Mouse (Mus musculus) limb, embryonic 14.5 days (tissue): ENCODE results near the gene Adap1. TPM values are rescaled to one million over a fixed set of nuclear protein-coding genes. Genes with fewer than 3 reads are reported as not detected.

Experiments
- ATAC-seq: fragments of 200-750 bp; cut with Nextera tagmentation; 2 replicates; pipeline ENCODE4 v1.8.0; 2017; ENCODE audit warnings: low read depth, moderate number of reproducible peaks, moderate TSS enrichment; ENCODE audit not compliant: low FRiP score
- DNase-seq: peaks from one replicate; pipeline ENCODE4 v3.0.0-alpha.2; 2015; ENCODE audit warnings: low spot score
- H3K27ac ChIP-seq: fragments of 300-500 bp; sonication (generic); replicated peaks from 2 replicates; pipeline ENCODE4 v1.5.1; 2014; ENCODE audit warnings: low read depth, mild to moderate bottlenecking, low read length, moderate library complexity, mixed read lengths
- H3K27me3 ChIP-seq: fragments of 300-500 bp; sonication (generic); 2 replicates; pipeline ENCODE4 v1.6.1; 2014; ENCODE audit warnings: low read length, mixed read lengths; ENCODE audit not compliant: control insufficient read depth, insufficient read depth
- H3K36me3 ChIP-seq: fragments of 300-500 bp; sonication (generic); 2 replicates; pipeline ENCODE4 v1.6.1; 2014; ENCODE audit warnings: mild to moderate bottlenecking, low read length, moderate library complexity, mixed read lengths; ENCODE audit not compliant: control insufficient read depth, insufficient read depth
- H3K4me1 ChIP-seq: fragments of 300-500 bp; sonication (generic); 2 replicates; pipeline ENCODE4 v1.6.1; 2014; ENCODE audit warnings: antibody characterized with exemption, low read length, mixed read lengths; ENCODE audit not compliant: control insufficient read depth, insufficient read depth
- H3K4me2 ChIP-seq: fragments of 300-500 bp; sonication (generic); replicated peaks from 2 replicates; pipeline ENCODE4 v1.6.1; 2014; ENCODE audit warnings: low read depth, mild to moderate bottlenecking, low read length, moderate library complexity; ENCODE audit not compliant: severe bottlenecking
- H3K4me3 ChIP-seq: fragments of 300-500 bp; sonication (generic); replicated peaks from 2 replicates; pipeline ENCODE4 v1.5.1; 2014; ENCODE audit warnings: low read length
- H3K9ac ChIP-seq: fragments of 300-500 bp; sonication (generic); 2 replicates; pipeline ENCODE4 v1.6.1; 2014; ENCODE audit warnings: mild to moderate bottlenecking, low read depth, low read length, moderate library complexity; ENCODE audit not compliant: severe bottlenecking
- H3K9me3 ChIP-seq: fragments of 300-500 bp; sonication (generic); 2 replicates; pipeline ENCODE4 v1.6.1; 2016; ENCODE audit warnings: low read length; ENCODE audit not compliant: control insufficient read depth
- POLR2A ChIP-seq: fragments of 200-500 bp; IDR thresholded peaks from 2 replicates; pipeline ENCODE4 v1.8.0; 2012; ENCODE audit warnings: inconsistent platforms, mild to moderate bottlenecking, moderate library complexity, borderline replicate concordance; ENCODE audit not compliant: insufficient read depth, insufficient read length; ENCODE audit errors: extremely low read depth
- WGBS: fragments of 180-500 bp; shearing (Covaris S2); extraction: QIAGEN DNeasy Blood & Tissue Kit; methylation state at CpG from one replicate; pipeline ENCODE4 v1.1.7; 2014; 5-methylcytosine and 5-hydroxymethylcytosine counted together
- microRNA counts: library from miRNA; unstranded; fragments of <30 nt; microRNA quantifications from one replicate; lab custom pipeline; 2016
- microRNA-seq: library from miRNA; unstranded; fragments of <30 nt; microRNA quantifications from one replicate; pipeline ENCODE4, GENCODE M21; 2016
- polyA plus RNA-seq, 2 experiments: library from polyadenylated mRNA; depleted of rRNA in 1 of 2; stranded (reverse) in 1 of 2; unstranded in 1 of 2; fragments of >200 nt; fragmentation: Nextera tagmentation in 1 of 2; extraction: Ambion mirVana in 1 of 2; gene quantifications; 2 replicates each; pipeline versions ENCODE4 v1.2.1 to v1.2.3; 2012 to 2014

Gene Adap1
- polyA plus RNA-seq, 2 experiments: 2.5 to 2.7 TPM

DNA sequence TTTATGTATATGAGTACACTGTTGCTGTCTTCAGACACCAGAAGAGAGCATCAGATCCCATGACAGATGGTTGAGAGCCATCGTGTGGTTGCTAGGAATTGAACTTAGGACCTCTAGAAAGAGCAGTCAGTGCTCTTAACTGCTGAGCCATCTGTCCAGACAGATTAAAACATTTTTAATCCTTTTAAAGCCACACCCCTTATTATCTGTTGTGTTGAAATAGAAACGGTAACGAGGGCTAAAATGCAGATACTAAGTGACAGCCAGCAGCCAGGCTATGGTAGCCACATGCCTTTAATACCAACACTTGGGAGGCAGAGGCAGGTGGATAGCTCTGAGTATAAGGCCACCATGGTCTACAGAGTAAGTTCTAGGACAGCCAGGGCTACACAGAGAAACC is 93.3 kb downstream of the Adap1 start:
- no peaks in the 10 kb centered on the region for H3K9me3 ChIP-seq
- no peak overlapping the region for H3K9ac ChIP-seq
- DNase-seq (no peak), ATAC-seq (no peak)
- H3K27ac ChIP-seq: no peak overlapping the region
- peaks cover 90% of the 10 kb centered on the region for H3K36me3 ChIP-seq
- no peak overlapping the region for H3K4me3 ChIP-seq
- H3K27me3 ChIP-seq: no peaks in the 10 kb centered on the region
- no peak for TF ChIP-seq POLR2A
- 87% methylated on average over 3 of the region's 3 CpGs for WGBS
- no peak overlapping the region for H3K4me2 ChIP-seq
- no peaks in the 10 kb centered on the region for H3K4me1 ChIP-seq

- no peaks in the 10 kb centered on the region for H3K9me3 ChIP-seq
- peaks cover 90% of the 10 kb centered on the region for H3K36me3 ChIP-seq
- H3K4me3 ChIP-seq: no peak overlapping the region
- H3K27me3 ChIP-seq: no peaks in the 10 kb centered on the region
- H3K4me2 ChIP-seq: no peak overlapping the region
- no peak for TF ChIP-seq POLR2A
- no peak overlapping the region for H3K9ac ChIP-seq
- H3K4me1 ChIP-seq: no peaks in the 10 kb centered on the region
- DNase-seq: no peak
- H3K27ac ChIP-seq: no peak overlapping the region
- WGBS: 95% methylated on average over 3 of the region's 3 CpGs
- ATAC-seq: no peak
Measured at GRCm38 (mm10) chr5:139229716-139230115, 95.7 kb downstream of the Adap1 start.

DNA sequence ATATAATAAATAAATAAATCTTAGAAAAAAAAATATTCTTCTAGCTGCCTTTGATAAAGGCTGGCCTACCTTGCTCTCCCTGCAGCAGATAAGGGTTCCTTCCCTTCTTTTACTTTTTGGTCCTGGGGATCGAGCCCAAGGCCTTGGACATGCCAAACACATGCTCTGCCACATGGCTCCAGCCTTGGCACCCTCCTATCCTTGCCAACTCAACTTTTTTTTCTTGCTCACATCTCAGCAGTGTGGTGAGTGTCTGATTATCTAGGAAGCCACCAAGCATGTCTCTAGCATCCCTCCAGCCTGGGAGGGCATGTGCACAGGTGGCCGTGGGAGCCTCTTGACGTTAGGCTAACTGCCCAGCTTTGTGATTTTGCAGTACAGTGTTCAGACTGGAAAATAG is 97.1 kb downstream of the Adap1 start:
- WGBS: 95% methylated on average over 3 of the region's 3 CpGs
- H3K9ac ChIP-seq: no peak overlapping the region
- no peak for DNase-seq
- H3K36me3 ChIP-seq: peaks cover 90% of the 10 kb centered on the region
- H3K4me2 ChIP-seq: no peak overlapping the region
- H3K27ac ChIP-seq: no peak overlapping the region
- ATAC-seq: no peak
- H3K9me3 ChIP-seq: no peaks in the 10 kb centered on the region
- H3K27me3 ChIP-seq: no peaks in the 10 kb centered on the region
- H3K4me3 ChIP-seq: no peak overlapping the region
- no peaks in the 10 kb centered on the region for H3K4me1 ChIP-seq
- no peak for TF ChIP-seq POLR2A

- Histone ChIP-seq H3K4me1 (no peaks in the 10 kb centered on the region), H3K27me3 (no peaks in the 10 kb centered on the region), H3K4me3 (no peak overlapping the region), H3K27ac (no peak overlapping the region), H3K9ac (no peak overlapping the region), H3K4me2 (no peak overlapping the region), H3K9me3 (no peaks in the 10 kb centered on the region), H3K36me3 (peaks cover 89% of the 10 kb centered on the region)
- no peak for TF ChIP-seq POLR2A
- DNase-seq: no peak
- ATAC-seq: no peak
- WGBS: 85% methylated on average over 2 of the region's 2 CpGs
Measured at GRCm38 (mm10) chr5:139227645-139228044, 97.8 kb downstream of the Adap1 start.

GRCm38 (mm10) chr5:139227236-139227635 is 98.2 kb downstream of the Adap1 start:
- no peaks in the 10 kb centered on the region for H3K9me3 ChIP-seq
- H3K27ac ChIP-seq: no peak overlapping the region
- no peak overlapping the region for H3K4me3 ChIP-seq
- DNase-seq (no peak), ATAC-seq (no peak)
- H3K27me3 ChIP-seq: no peaks in the 10 kb centered on the region
- TF ChIP-seq POLR2A: no peak
- no peaks in the 10 kb centered on the region for H3K4me1 ChIP-seq
- peaks cover 89% of the 10 kb centered on the region for H3K36me3 ChIP-seq
- WGBS: 94% methylated on average over 4 of the region's 4 CpGs
- H3K4me2 ChIP-seq: no peak overlapping the region
- H3K9ac ChIP-seq: no peak overlapping the region

GRCm38 (mm10) chr5:139223331-139223730 is 102.1 kb downstream of the Adap1 start:
- no peak overlapping the region for H3K9ac ChIP-seq

More at GRCm38 (mm10) chr5:139223331-139223730, 102.1 kb downstream of the Adap1 start:
- H3K4me1 ChIP-seq: no peaks in the 10 kb centered on the region
- peaks cover 79% of the 10 kb centered on the region for H3K36me3 ChIP-seq
- no peak overlapping the region for H3K4me3 ChIP-seq
- no peak for TF ChIP-seq POLR2A
- WGBS: 91% methylated on average over 10 of the region's 10 CpGs
- H3K27me3 ChIP-seq: no peaks in the 10 kb centered on the region
- no peak for ATAC-seq
- H3K27ac ChIP-seq: no peak overlapping the region
- DNase-seq: no peak
- no peak overlapping the region for H3K4me2 ChIP-seq
- no peaks in the 10 kb centered on the region for H3K9me3 ChIP-seq

MicroRNA genes within 50 kb of the gene (microRNA counts, 519-probe panel; counts per million panel counts)
- not detected for microRNA mmu-miR-339-3p (lab: Ali Mortazavi, UCI)
- microRNA mmu-miR-339-5p (lab: Ali Mortazavi, UCI): not detected

Small RNAs within 50 kb of the gene (microRNA-seq; reads per million reads assigned to microRNA genes)
- gene Mir339: 360 reads per million, percentile 60 among the genes with 10 or more reads in this experiment

Other genes starting within 250 kb of the Adap1 start
- gene Prkar1b, start 175.6 kb downstream of the Adap1 start, polyA plus RNA-seq (2012; rRNA removed): 17.4 and 19.2 TPM in 2 replicates
- 15.8 and 17.0 TPM in 2 replicates for gene Prkar1b, start 175.6 kb downstream of the Adap1 start, polyA plus RNA-seq (2014; fragmentation: Nextera tagmentation; extraction: Ambion mirVana)
- gene Dnaaf5, start 175.4 kb downstream of the Adap1 start, polyA plus RNA-seq (2012; rRNA removed): 15.1 and 20.1 TPM in 2 replicates
- 5.3 and 6.7 TPM in 2 replicates for gene Dnaaf5, start 175.4 kb downstream of the Adap1 start, polyA plus RNA-seq (2014; fragmentation: Nextera tagmentation; extraction: Ambion mirVana)
- 65.3 and 67.3 TPM in 2 replicates for gene Sun1, start 125.0 kb downstream of the Adap1 start, polyA plus RNA-seq (2012; rRNA removed)
- 50.0 and 53.7 TPM in 2 replicates for gene Sun1, start 125.0 kb downstream of the Adap1 start, polyA plus RNA-seq (2014; fragmentation: Nextera tagmentation; extraction: Ambion mirVana)
- 136 and 149 TPM in 2 replicates for gene Get4, start 73.3 kb downstream of the Adap1 start, polyA plus RNA-seq (2012; rRNA removed)
- gene Get4, start 73.3 kb downstream of the Adap1 start, polyA plus RNA-seq (2014; fragmentation: Nextera tagmentation; extraction: Ambion mirVana): 152 and 154 TPM in 2 replicates
- 77.8 and 90.6 TPM in 2 replicates for gene Cox19, start 25.8 kb upstream of the Adap1 start, polyA plus RNA-seq (2012; rRNA removed)
- 108 and 111 TPM in 2 replicates for gene Cox19, start 25.8 kb upstream of the Adap1 start, polyA plus RNA-seq (2014; fragmentation: Nextera tagmentation; extraction: Ambion mirVana)
- 29.3 and 36.2 TPM in 2 replicates for gene Cyp2w1, start 27.0 kb upstream of the Adap1 start, polyA plus RNA-seq (2012; rRNA removed)
- gene Cyp2w1, start 27.0 kb upstream of the Adap1 start, polyA plus RNA-seq (2014; fragmentation: Nextera tagmentation; extraction: Ambion mirVana): 19.6 and 20.7 TPM in 2 replicates
- 1.9 and 2.4 TPM in 2 replicates for gene Gpr146, start 52.1 kb upstream of the Adap1 start, polyA plus RNA-seq (2012; rRNA removed)
- gene Gpr146, start 52.1 kb upstream of the Adap1 start, polyA plus RNA-seq (2014; fragmentation: Nextera tagmentation; extraction: Ambion mirVana): 2.3 and 2.5 TPM in 2 replicates
- 9.1 and 10.6 TPM in 2 replicates for gene C130050O18Rik, start 79.7 kb upstream of the Adap1 start, polyA plus RNA-seq (2012; rRNA removed)
- 6.4 and 7.5 TPM in 2 replicates for gene C130050O18Rik, start 79.7 kb upstream of the Adap1 start, polyA plus RNA-seq (2014; fragmentation: Nextera tagmentation; extraction: Ambion mirVana)
- 4.7 and 5.7 TPM in 2 replicates for gene Gper1, start 97.5 kb upstream of the Adap1 start, polyA plus RNA-seq (2012; rRNA removed)
- gene Gper1, start 97.5 kb upstream of the Adap1 start, polyA plus RNA-seq (2014; fragmentation: Nextera tagmentation; extraction: Ambion mirVana): 6.4 and 6.7 TPM in 2 replicates
- 23.2 and 25.2 TPM in 2 replicates for gene 3110082I17Rik, start 134.9 kb upstream of the Adap1 start, polyA plus RNA-seq (2012; rRNA removed)
- gene 3110082I17Rik, start 134.9 kb upstream of the Adap1 start, polyA plus RNA-seq (2014; fragmentation: Nextera tagmentation; extraction: Ambion mirVana): 27.9 and 29.9 TPM in 2 replicates
- 16.4 and 17.3 TPM in 2 replicates for gene Zfand2a, start 158.9 kb upstream of the Adap1 start, polyA plus RNA-seq (2012; rRNA removed)
- gene Zfand2a, start 158.9 kb upstream of the Adap1 start, polyA plus RNA-seq (2014; fragmentation: Nextera tagmentation; extraction: Ambion mirVana): 6.2 and 6.8 TPM in 2 replicates
- 0.20 TPM in 2 replicates for gene Uncx, start 217.9 kb upstream of the Adap1 start, polyA plus RNA-seq (2012; rRNA removed)
- 0.07 and 0.12 TPM in 2 replicates for gene Uncx, start 217.9 kb upstream of the Adap1 start, polyA plus RNA-seq (2014; fragmentation: Nextera tagmentation; extraction: Ambion mirVana)